Mouse (Mus musculus): ENCODE results near the gene Wdr12.

- no peak for TF ChIP-seq CTCF (IDR thresholded peaks at IDR 0.05 in 2 of 3, conservative IDR thresholded peaks at IDR 0.05 in 1 of 3; ENCODE audit: control insufficient read depth in 1 of 3, insufficient read depth in 1 of 3, low read depth in 2 of 3, low read length in 3 of 3, poor library complexity in 1 of 3, severe bottlenecking in 1 of 3)
- no peak for TF ChIP-seq E2F4 (IDR thresholded peaks at IDR 0.05; ENCODE audit: borderline replicate concordance, low read depth, low read length)
- TF ChIP-seq BHLHE40 (IDR thresholded peaks at IDR 0.05; ENCODE audit: borderline replicate concordance, low read depth, low read length) = no peak
- TF ChIP-seq POLR2A (IDR thresholded peaks at IDR 0.05; ENCODE audit: control insufficient read depth in 1 of 2, insufficient read depth in 1 of 2, low read depth in 1 of 2, low read length in 2 of 2, poor library complexity in 1 of 2) = no peak
- no peak for TF ChIP-seq GATA1 (IDR thresholded peaks at IDR 0.05; ENCODE audit: low read depth, low read length)
- no peak for TF ChIP-seq UBTF (IDR thresholded peaks at IDR 0.05; ENCODE audit: borderline replicate concordance, insufficient read depth, low read depth, low read length)
- TF ChIP-seq MEF2A (IDR thresholded peaks at IDR 0.05; ENCODE audit: extremely low read depth, insufficient replicate concordance, low read depth, low read length, poor library complexity, severe bottlenecking) = no peak
- no peak for TF ChIP-seq NRF1 (IDR thresholded peaks at IDR 0.05; ENCODE audit: insufficient read depth, low read depth, low read length, poor library complexity, severe bottlenecking)
- TF ChIP-seq USF1 (IDR thresholded peaks at IDR 0.05; ENCODE audit: low read depth, low read length) = no peak
- no peak for TF ChIP-seq KAT2A (conservative IDR thresholded peaks at IDR 0.05; ENCODE audit: low read depth, low read length)
- no peak for TF ChIP-seq ELF1 (IDR thresholded peaks at IDR 0.05; ENCODE audit: low read depth, low read length)
- no peak for TF ChIP-seq GABPA (IDR thresholded peaks at IDR 0.05; ENCODE audit: low read depth, low read length)
Observed at GRCm38 (mm10) chr1:60075590-60075989, 22.9 kb downstream of the Wdr12 start.

All from MEL (cell line).